Mouse (Mus musculus) gastrocnemius, postnatal 36 days (tissue): ENCODE results near the gene Capns1. TPM values are rescaled to one million over a fixed set of nuclear protein-coding genes. Genes with fewer than 3 reads are reported as not detected.

Source experiments
- total RNA-seq, 2 experiments: library from RNA; stranded (reverse); gene quantifications; 2 replicates each; pipeline ENCODE4 v1.2.3; 2021

Capns1 gene
- total RNA-seq, 2 experiments from 2014 or later, result 188 to 196 TPM

Other genes with a start within 250 kb of the Capns1 start
- 1 to 10 TPM; 4.8 to 5.5 TPM for gene Zfp74, start 244.7 kb downstream of the Capns1 start, total RNA-seq
- 10 to 100 TPM; 15.4 to 18.7 TPM for gene Zfp568, start 214.9 kb downstream of the Capns1 start, total RNA-seq
- 1 to 10 TPM; 1.6 to 1.9 TPM for gene Zfp14, start 147.4 kb downstream of the Capns1 start, total RNA-seq
- gene Zfp82, start 125.9 kb downstream of the Capns1 start, total RNA-seq, result 1 to 10 TPM; 1.4 to 1.7 TPM
- not detected for gene Gm26920, start 108.4 kb downstream of the Capns1 start, total RNA-seq
- gene Zfp566, start 108.3 kb downstream of the Capns1 start, total RNA-seq, result 1 to 10 TPM; 1.8 to 2.9 TPM
- 10 to 100 TPM; 25.9 to 28.9 TPM for gene Zfp260, start 104.0 kb downstream of the Capns1 start, total RNA-seq
- under 1 TPM; 0.59 to 0.99 TPM for gene Zfp382, start 76.9 kb downstream of the Capns1 start, total RNA-seq
- 10 to 100 TPM; 19.2 to 23.6 TPM for gene Zfp146, start 29.1 kb downstream of the Capns1 start, total RNA-seq
- gene Cox7a1, start 14.7 kb downstream of the Capns1 start, total RNA-seq, result 1,000 to 10,000 TPM in 1 of 2 experiments, 100 to 1,000 TPM in 1; 976 to 1,017 TPM
- 10 to 100 TPM; 53.9 to 58.8 TPM for gene Polr2i, start 33.1 kb upstream of the Capns1 start, total RNA-seq
- 10 to 100 TPM; 29.9 to 30.0 TPM for gene Tbcb, start 33.5 kb upstream of the Capns1 start, total RNA-seq
- not detected for gene Ovol3, start 36.9 kb upstream of the Capns1 start, total RNA-seq
- gene Thap8, start 81.3 kb upstream of the Capns1 start, total RNA-seq, result under 1 TPM in 1 of 2 experiments, not detected in 1; 0.25 TPM
- 1 to 10 TPM; 2.2 to 2.7 TPM for gene Wdr62, start 81.6 kb upstream of the Capns1 start, total RNA-seq
- 1 to 10 TPM; 4.5 to 5.6 TPM for gene Clip3, start 92.9 kb upstream of the Capns1 start, total RNA-seq
- 10 to 100 TPM; 18.3 to 18.4 TPM for gene Alkbh6, start 109.9 kb upstream of the Capns1 start, total RNA-seq
- 1 to 10 TPM in 1 of 2 experiments, not detected in 1; 1.9 TPM for gene Syne4, start 116.0 kb upstream of the Capns1 start, total RNA-seq
- under 1 TPM; 0.48 to 0.72 TPM for gene E130208F15Rik, start 122.9 kb upstream of the Capns1 start, total RNA-seq
- gene Sdhaf1, start 125.1 kb upstream of the Capns1 start, total RNA-seq, result 1 to 10 TPM; 6.9 to 7.3 TPM
- 1 to 10 TPM; 2.9 to 3.2 TPM for gene Lrfn3, start 164.0 kb upstream of the Capns1 start, total RNA-seq
- 1 to 10 TPM; 2.9 to 5.7 TPM for gene Tyrobp, start 214.9 kb upstream of the Capns1 start, total RNA-seq
- under 1 TPM in 1 of 2 experiments, not detected in 1; 0.86 TPM for gene Hcst, start 221.0 kb upstream of the Capns1 start, total RNA-seq
- gene Nfkbid, start 222.9 kb upstream of the Capns1 start, total RNA-seq, result under 1 TPM; 0.12 to 0.20 TPM
- 1 to 10 TPM in 1 of 2 experiments, under 1 TPM in 1; 0.62 to 1.0 TPM for gene Aplp1, start 246.7 kb upstream of the Capns1 start, total RNA-seq